Mouse (Mus musculus): ENCODE measurements around the gene Hoxa6.

Gene Hoxa6

GRCm38 (mm10) chr6:52196811-52197210 lies 11.7 kb downstream of the Hoxa6 start:
- no peak for DNase-seq

- DNase-seq = no peak
Observed at GRCm38 (mm10) chr6:52194690-52195089, 13.8 kb downstream of the Hoxa6 start.

DNA sequence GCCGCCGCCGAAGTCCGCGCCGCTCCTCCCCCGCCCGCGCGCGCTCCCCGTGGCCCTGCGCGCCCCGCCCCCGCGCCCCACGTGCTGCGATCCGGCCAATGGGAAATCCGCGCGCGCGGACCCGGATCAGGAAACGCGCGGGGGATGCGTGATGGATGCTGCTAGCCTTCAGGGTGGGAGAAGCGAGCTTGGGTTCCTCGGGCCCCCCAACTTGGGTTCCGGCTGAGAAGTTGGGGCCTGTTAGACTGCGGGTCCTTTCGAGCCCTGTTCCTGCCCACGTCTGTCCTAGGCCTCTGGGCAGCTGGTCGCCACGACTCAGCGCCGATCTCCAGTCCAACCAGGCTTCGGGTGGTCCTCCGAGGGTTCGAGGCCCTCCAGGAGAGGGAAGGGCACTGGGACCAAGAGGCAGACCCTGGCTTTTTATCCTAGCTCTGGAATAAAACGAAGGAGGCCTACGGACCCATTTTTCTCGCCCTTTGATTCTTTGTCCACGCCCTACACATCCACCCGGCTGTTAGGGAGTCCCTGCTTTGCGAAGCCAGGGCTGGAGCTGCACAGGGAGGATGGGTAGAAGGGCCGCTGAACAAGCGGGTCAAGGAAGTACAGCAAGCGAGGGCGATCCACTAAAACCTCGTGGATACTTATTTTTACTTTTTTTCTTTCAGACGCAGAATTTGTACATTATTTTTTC lies 16.5 kb downstream of the Hoxa6 start:
- DNase-seq = no peak

- DNase-seq = no peak
Observed at GRCm38 (mm10) chr6:52190906-52191810, 17.4 kb downstream of the Hoxa6 start, which contains the start of gene Hoxa4. Hoxa4 (minus strand) TSS chr6:52191753.

GRCm38 (mm10) chr6:52190410-52190809 lies 18.1 kb downstream of the Hoxa6 start:
- DNase-seq = no peak

- DNase-seq = no peak
Observed at GRCm38 (mm10) chr6:52189909-52190308, 18.6 kb downstream of the Hoxa6 start.

GRCm38 (mm10) chr6:52189172-52189591 lies 19.3 kb downstream of the Hoxa6 start:
- DNase-seq = no peak

DNA sequence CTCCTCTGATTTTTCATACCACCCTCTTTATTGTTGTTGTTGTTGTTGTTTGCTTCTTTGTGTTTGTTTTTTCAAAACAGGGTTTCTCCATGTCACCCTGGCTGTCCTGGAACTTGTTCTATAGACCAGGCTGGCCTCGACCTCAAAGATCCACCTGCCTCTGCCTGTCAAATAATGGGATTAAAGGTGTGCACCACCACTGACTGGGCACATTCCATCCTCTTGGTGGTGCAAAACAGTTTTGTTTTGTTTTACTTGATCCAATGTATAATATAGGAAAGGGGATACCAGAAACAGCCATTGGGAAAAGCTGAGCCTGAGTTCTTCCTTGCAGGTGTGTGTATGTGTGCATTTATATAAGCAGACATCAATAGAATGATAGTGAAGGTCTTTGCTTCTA lies 22.0 kb downstream of the Hoxa6 start:
- no peak for DNase-seq

GRCm38 (mm10) chr6:52185834-52186233 lies 22.7 kb downstream of the Hoxa6 start:
- no peak for DNase-seq

DNA sequence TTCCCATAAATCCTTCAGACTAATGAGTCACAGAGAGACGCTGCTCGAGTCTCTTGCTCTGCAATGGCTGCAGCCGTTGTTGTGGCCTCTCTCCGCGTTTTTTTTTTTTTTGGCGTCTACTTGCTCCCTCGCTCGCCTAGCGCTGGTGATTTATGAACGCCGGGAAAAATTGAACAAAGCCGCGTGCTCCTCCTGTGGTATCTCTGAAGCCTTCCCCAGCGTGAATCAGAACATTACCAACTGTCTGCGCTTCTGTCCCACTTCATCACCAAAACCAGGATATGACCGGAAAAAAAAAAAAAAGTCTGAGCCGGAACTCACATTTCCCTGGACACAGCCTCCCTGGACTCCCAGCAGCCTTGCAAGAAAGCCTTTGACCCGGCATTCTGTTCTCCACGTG lies 23.3 kb downstream of the Hoxa6 start:
- no peak for DNase-seq

- DNase-seq = no peak
Observed at GRCm38 (mm10) chr6:52184668-52185067, 23.9 kb downstream of the Hoxa6 start.

GRCm38 (mm10) chr6:52183311-52184080 lies 25.0 kb downstream of the Hoxa6 start:
- DNase-seq = no peak

DNA sequence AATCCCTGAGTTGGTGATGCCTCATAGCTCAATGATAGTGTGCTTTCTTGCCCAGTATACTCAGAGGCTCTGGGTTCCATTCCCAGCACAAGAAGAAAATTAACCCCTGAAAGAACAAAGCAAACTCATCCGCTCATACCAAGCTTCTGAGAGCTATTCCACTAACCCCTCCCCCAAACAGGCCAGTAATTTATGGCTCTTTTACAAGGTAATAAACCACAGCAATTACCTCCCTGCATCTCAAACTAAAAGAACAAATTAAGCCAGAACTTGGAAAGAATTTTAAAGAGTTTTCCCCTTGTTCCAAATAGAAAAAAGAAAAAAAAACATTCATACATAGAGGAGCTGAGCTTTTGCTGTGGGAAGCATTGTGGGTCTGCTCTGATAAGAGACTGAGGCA lies 25.7 kb downstream of the Hoxa6 start:
- DNase-seq = no peak

DNA sequence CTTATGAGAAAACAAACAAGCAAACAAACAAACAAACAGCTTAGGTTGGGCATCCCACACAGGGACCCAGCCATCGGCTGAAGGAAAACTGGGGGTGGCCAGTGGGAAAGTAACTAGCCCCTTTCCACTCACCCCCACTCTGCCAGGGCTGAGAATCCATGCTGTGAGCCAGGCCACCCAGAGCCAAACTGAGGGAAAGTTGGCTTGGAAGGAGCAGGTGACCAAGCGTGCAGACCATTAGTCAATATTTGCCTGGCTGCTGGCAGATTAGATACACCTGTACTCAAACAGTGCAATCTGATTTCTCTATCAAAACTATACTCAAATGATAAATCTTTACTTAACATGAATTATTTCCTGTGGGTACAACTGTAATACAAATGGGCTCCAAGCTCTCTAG lies 26.5 kb downstream of the Hoxa6 start:
- no peak for DNase-seq

DNA sequence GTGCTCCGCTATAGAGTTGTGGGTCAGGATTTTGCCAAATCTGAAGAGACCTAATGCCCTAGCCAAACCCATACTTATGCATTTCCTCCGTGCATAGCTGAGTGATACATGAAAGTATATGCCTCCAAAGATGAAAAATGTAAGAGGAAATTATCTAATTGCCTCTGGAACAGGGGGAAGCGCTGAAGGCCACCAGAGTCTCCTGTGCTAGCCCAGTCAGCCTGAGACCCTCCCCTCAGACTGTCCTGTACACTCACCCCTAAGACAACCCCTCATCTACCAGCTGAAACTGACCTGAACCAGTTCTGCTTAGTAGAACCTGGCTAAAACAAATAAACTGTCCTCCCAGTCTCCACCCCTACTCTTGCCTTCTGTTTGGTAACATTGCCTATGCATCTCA lies 27.8 kb downstream of the Hoxa6 start:
- DNase-seq = no peak

GRCm38 (mm10) chr6:52180213-52180710 lies 28.3 kb downstream of the Hoxa6 start:
- no peak for DNase-seq

GRCm38 (mm10) chr6:52179690-52180089 lies 28.8 kb downstream of the Hoxa6 start:
- DNase-seq = no peak

DNA sequence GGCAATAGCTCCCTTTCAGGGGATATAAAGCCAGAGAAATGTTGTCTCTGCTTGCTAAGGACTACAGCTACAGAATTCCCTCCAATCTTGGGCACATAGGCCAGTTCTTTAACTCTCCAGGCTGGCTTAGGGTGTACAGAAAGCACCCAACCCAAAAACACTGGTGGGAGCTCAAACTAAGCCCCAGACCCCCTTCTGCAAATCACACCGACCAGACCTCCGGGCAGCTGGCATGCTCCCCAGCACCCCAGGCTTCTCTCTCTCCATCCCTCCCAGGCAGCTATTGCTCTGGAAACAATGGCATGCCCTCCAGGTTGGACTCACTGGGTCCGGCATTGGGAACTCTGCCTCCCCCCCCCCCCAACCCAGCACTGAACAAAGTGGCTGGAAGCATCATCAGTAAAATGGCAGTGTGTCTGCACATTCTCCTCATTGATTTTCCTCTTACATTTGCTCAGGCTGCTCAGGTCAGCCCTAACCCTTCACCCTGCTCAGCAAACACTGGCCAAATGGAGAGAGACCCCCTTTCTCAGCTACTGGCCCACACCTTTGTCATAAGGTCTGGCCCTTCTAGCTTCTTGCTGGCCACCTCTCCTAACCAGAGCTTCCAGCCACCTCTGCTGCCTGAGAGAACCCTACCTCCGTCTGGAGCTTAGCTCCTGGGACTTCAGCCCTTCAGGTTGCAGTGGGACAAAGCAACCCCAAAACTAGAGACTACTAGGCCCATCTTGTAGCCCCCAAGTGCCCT lies 29.4 kb downstream of the Hoxa6 start:
- no peak for DNase-seq

DNA sequence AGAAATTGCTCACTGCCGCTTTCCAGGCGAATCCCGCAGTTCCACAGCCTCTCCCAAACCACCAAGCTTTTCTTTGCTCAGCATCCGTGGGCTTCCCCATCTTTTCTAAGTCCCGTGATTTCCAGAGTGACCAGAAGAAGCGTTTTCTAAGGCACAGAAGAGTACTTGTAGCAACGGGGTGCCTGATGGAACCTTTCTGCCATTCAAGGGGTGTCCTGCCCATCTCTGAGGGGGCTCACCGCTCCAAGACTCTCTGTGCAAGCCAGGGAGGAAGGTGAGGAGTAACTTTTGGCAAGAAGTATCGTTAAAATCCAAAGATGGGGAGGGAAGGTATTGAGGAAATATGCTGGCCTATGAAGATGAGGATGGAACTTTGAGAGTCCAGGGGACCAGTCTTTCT lies 30.7 kb downstream of the Hoxa6 start:
- DNase-seq = no peak

DNA sequence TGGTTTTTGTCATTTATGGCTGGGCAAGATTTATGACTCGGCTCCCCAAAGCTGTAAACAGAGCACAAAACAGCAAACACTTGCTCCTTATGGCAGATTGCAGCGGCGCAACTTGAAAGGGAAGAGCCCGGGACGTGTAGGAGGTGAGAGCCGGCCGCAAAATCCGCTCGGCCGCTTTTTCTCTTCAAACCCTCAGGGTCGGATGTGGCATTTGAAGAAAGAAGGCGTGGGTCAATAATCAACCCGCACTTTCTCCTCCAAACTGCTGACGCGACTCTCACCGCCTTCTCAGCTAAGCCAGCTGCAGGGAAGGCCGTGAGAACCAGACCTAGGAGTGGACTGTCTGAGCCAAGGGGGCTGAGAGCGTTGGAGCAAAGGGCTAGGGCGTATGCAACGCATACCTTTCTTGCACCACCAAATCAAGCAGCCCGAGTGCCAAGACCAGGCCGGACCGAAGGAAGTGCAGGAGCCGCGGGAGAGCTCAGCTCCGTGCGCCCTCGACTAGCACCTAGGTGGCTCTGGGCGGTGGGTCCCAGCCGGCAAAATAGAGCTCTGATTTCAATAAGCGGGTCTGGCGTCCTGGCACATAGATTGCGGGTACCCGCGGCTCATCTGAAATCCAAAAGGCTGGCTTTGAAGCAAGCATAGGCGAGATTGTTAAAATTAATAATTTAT lies 31.3 kb downstream of the Hoxa6 start, which contains the start of gene 5730596B20Rik:
TSS of gene 5730596B20Rik (plus strand) at position 438 of the 675 bp plus-strand sequence.
- no peak for DNase-seq

DNA sequence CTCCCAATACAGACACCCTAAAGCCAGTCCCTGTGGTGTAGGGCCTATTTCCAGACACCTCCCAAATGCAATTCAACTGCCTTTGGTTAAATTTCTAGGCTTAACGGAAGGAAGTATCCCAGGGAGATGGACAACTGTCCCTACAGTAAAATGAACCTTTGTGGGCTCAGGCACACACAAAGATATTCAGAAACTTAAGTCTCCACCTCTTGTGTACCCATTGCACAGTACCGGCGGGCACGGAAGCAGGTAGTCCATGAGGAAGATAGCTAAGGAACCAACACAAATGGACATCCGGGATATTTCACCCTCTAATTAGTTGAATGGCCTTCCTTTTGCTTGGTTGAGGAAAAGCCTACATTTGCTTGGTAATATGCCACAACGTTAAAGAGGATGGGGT lies 32.1 kb downstream of the Hoxa6 start:
- no peak for DNase-seq

- DNase-seq = no peak
Observed at GRCm38 (mm10) chr6:52175864-52176263, 32.7 kb downstream of the Hoxa6 start.
